Mouse (Mus musculus) layer of hippocampus, adult 6 months (tissue): ENCODE measurements around the gene Mapk1ip1l. TPM values are rescaled to one million over a fixed set of nuclear protein-coding genes. Genes with fewer than 3 reads are reported as not detected.

Source experiments
- long read RNA-seq, 2 experiments: library from polyadenylated mRNA; unstranded; transcript quantifications; one replicate each; pipeline ENCODE4 v2.0.0; 2019 to 2020
- polyA plus RNA-seq: library from polyadenylated mRNA; unstranded; fragments of <200 nt; fragmentation: Nextera tagmentation; gene quantifications from 2 replicates; pipeline ENCODE4 v1.2.3, GENCODE M21; 2021

The Mapk1ip1l gene
- 13.8 and 18.0 TPM in 2 replicates for polyA plus RNA-seq
- long read RNA-seq, experiment 1, full-length matches to known transcripts = 2 of 25 reads
- long read RNA-seq, experiment 1, partial matches to known transcripts = 0 of 25 reads
- long read RNA-seq, experiment 1, other reads (novel, unspliced or antisense) = 23 of 25 reads
- long read RNA-seq, experiment 2, full-length matches to known transcripts = 40 of 59 reads
- long read RNA-seq, experiment 2, partial matches to known transcripts = 4 of 59 reads
- long read RNA-seq, experiment 2, other reads (novel, unspliced or antisense) = 15 of 59 reads

DNA sequence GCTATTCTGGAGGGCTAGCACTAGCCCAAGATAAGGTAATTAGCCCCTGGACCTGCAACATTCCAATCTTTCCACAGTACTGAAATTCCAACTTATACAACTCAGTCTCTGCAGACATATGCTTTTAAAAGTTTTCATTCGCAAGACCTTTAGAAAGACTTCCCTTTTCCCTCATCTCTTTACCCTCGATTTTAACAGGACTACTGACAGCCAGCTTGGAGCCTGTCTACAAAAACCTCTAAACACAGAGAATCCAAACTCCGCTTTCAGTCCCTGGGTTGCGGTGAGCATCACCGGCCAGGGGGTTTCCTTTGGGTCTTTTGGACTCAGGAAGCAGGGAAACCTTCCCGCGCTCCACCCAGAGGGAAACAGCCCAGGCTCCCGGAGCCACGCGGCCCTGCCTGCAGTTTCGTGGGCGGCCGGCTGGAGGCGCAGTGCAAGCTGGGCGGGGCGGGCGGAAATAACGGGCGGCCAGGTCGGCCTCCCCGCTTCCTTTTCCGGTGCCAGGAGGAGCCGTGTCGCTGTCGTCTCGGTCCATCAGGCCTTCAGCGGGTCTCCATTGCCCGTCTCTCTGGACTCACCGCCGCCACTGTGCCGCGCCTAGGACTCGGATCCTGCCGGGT is at the start of gene Mapk1ip1l:
Gene Mapk1ip1l, plus strand, starts transcription at position 482 of the 623 bp plus-strand sequence.

GRCm38 (mm10) chr14:47276637-47277393 is 21.3 kb upstream of the Mapk1ip1l start, which contains the start of the genes Wdhd1 and Socs4:
Wdhd1 (minus strand) TSS chr14:47276857.
Socs4 (plus strand) TSS chr14:47276931.

DNA sequence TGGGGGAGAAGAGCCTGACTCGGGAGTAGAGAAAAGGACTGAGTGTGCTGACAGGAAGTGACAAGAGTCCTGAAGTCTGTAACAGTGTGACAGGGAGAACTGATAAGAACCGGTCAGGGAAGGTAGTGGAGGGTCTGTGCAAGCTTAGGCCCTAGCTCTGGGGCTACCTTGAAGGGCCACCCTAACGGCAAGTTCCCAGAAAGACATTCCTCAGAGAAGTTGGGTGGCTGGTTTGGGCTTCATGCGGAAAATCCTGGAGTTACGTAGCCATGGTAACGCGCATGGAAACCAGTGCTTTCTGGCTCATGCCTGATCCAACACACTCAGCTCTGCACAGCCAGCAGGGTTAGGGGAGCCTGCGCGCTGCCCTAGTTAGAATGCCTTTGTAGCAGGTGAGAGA is 69.4 kb downstream of the Mapk1ip1l start, which contains the start of gene Lgals3:
Gene Lgals3, plus strand, starts transcription at position 291 of the 400 bp plus-strand sequence.

Other genes with a start within 250 kb of the Mapk1ip1l start
- gene Gch1, start 108.9 kb upstream of the Mapk1ip1l start, polyA plus RNA-seq = 0.89 and 0.95 TPM in 2 replicates
- 0.83 and 0.88 TPM in 2 replicates for gene Wdhd1, start 21.4 kb upstream of the Mapk1ip1l start, polyA plus RNA-seq
- 4.2 and 4.8 TPM in 2 replicates for gene Socs4, start 21.3 kb upstream of the Mapk1ip1l start, polyA plus RNA-seq
- 4.0 and 8.9 TPM in 2 replicates for gene Lgals3, start 69.5 kb downstream of the Mapk1ip1l start, polyA plus RNA-seq
- gene Dlgap5, start 120.1 kb downstream of the Mapk1ip1l start, polyA plus RNA-seq = 0.49 and 0.59 TPM in 2 replicates
- gene Fbxo34, start 152.2 kb downstream of the Mapk1ip1l start, polyA plus RNA-seq = 57.7 and 64.4 TPM in 2 replicates